Mouse (Mus musculus) inflammation-experienced regulatory T-cells, adult 6 months (primary cell): ENCODE measurements around the gene Tctex1d4. TPM values are rescaled to one million over a fixed set of nuclear protein-coding genes. Genes with fewer than 3 reads are reported as not detected.

ENCODE experiments used
- ATAC-seq: one replicate; pipeline ENCODE4 v1.8.0; 2017
- polyA plus RNA-seq, 3 experiments: library from polyadenylated mRNA; unstranded; fragments of 100-300 nt; shearing (Covaris generic); gene quantifications; one replicate each; pipeline ENCODE4 v1.2.1; 2017

The Tctex1d4 gene
- 1 to 10 TPM; 2.0 to 4.1 (median 3.1) TPM for polyA plus RNA-seq

GRCm38 (mm10) chr4:117126675-117127290, at the start of gene Tctex1d4:
TSS of gene Tctex1d4 (plus strand) at chr4:117126794.
- no peak for ATAC-seq

GRCm38 (mm10) chr4:117087948-117088640, 38.5 kb upstream of the Tctex1d4 start:
- ATAC-seq = no peak

- no peak for ATAC-seq
Measured at GRCm38 (mm10) chr4:117090586-117090985, 36.0 kb upstream of the Tctex1d4 start.

- ATAC-seq = no peak
Measured at GRCm38 (mm10) chr4:117094626-117095361, 31.8 kb upstream of the Tctex1d4 start.

- ATAC-seq = no peak
Measured at GRCm38 (mm10) chr4:117095551-117096452, 30.8 kb upstream of the Tctex1d4 start, which contains the start of gene Ptch2. TSS of gene Ptch2 (plus strand) at chr4:117096075.

GRCm38 (mm10) chr4:117096666-117097065, 29.9 kb upstream of the Tctex1d4 start:
- ATAC-seq = no peak

GRCm38 (mm10) chr4:117097969-117098763, 28.4 kb upstream of the Tctex1d4 start:
- no peak for ATAC-seq

GRCm38 (mm10) chr4:117098764-117099036, 27.9 kb upstream of the Tctex1d4 start:
- no peak for ATAC-seq

GRCm38 (mm10) chr4:117100036-117100435, 26.6 kb upstream of the Tctex1d4 start:
- ATAC-seq = no peak

GRCm38 (mm10) chr4:117101218-117101617, 25.4 kb upstream of the Tctex1d4 start:
- no peak for ATAC-seq

- ATAC-seq = no peak
Measured at GRCm38 (mm10) chr4:117104672-117105071, 21.9 kb upstream of the Tctex1d4 start.

- ATAC-seq = no peak
Measured at GRCm38 (mm10) chr4:117105127-117105526, 21.5 kb upstream of the Tctex1d4 start.

GRCm38 (mm10) chr4:117107813-117108523, 18.6 kb upstream of the Tctex1d4 start:
- ATAC-seq = no peak

- no peak for ATAC-seq
Measured at GRCm38 (mm10) chr4:117108524-117108849, 18.1 kb upstream of the Tctex1d4 start.

- ATAC-seq = no peak
Measured at GRCm38 (mm10) chr4:117109330-117109729, 17.3 kb upstream of the Tctex1d4 start.

- ATAC-seq = no peak
Measured at GRCm38 (mm10) chr4:117110249-117110648, 16.3 kb upstream of the Tctex1d4 start.

- no peak for ATAC-seq
Measured at GRCm38 (mm10) chr4:117110985-117111384, 15.6 kb upstream of the Tctex1d4 start.

GRCm38 (mm10) chr4:117113237-117113636, 13.4 kb upstream of the Tctex1d4 start:
- no peak for ATAC-seq

GRCm38 (mm10) chr4:117115592-117115991, 11.0 kb upstream of the Tctex1d4 start:
- no peak for ATAC-seq

- ATAC-seq = no peak
Measured at GRCm38 (mm10) chr4:117117931-117118330, 8.7 kb upstream of the Tctex1d4 start.

GRCm38 (mm10) chr4:117119636-117120035, 7.0 kb upstream of the Tctex1d4 start:
- no peak for ATAC-seq
